Mouse (Mus musculus) olfactory bulb, adult 2 months (tissue): ENCODE results near the gene Mapk10. TPM values are rescaled to one million over a fixed set of nuclear protein-coding genes. Genes with fewer than 3 reads are reported as not detected.

ENCODE experiments used
- H3K27ac ChIP-seq: fragments of 200-500 bp; 2 replicates; pipeline ENCODE4 v1.5.1; 2012; ENCODE audit warnings: low read depth, low read length; ENCODE audit not compliant: insufficient read depth
- H3K4me1 ChIP-seq: fragments of 200-500 bp; 2 replicates; pipeline ENCODE4 v1.6.1; 2012; ENCODE audit warnings: low read length; ENCODE audit not compliant: control insufficient read depth, insufficient read depth
- H3K4me3 ChIP-seq: fragments of 200-500 bp; 2 replicates; pipeline ENCODE4 v1.5.1; 2012; ENCODE audit warnings: mild to moderate bottlenecking, low read depth, low read length, moderate library complexity; ENCODE audit not compliant: insufficient read depth
- CTCF ChIP-seq: fragments of 200-500 bp; IDR thresholded peaks from 2 replicates; pipeline ENCODE4 v1.5.1; 2012; ENCODE audit warnings: low read depth, mild to moderate bottlenecking, low read length, moderate library complexity; ENCODE audit not compliant: insufficient read depth
- POLR2A ChIP-seq: fragments of 200-500 bp; IDR thresholded peaks from 2 replicates; pipeline ENCODE4 v1.6.1; 2012; ENCODE audit warnings: mild to moderate bottlenecking, low read depth, low read length, moderate library complexity; ENCODE audit not compliant: insufficient read depth
- WGBS: fragments of 180-500 bp; shearing (Covaris S2); methylation state at CpG from one replicate; pipeline ENCODE4 v1.1.7; 2018; 5-methylcytosine and 5-hydroxymethylcytosine counted together
- polyA plus RNA-seq: library from polyadenylated mRNA; stranded (reverse); fragments of >200 nt; gene quantifications from 2 replicates; pipeline ENCODE4 v1.2.4, GENCODE M21; 2012; ENCODE audit warnings: low replicate concordance; ENCODE audit not compliant: missing spikeins, insufficient read depth, insufficient read length

Gene Mapk10
- polyA plus RNA-seq, 1 experiment: not detected

- Histone ChIP-seq H3K4me1 (no peaks in the 10 kb centered on the region), H3K27ac (no peak overlapping the region), H3K4me3 (no peak overlapping the region)
- WGBS: 97% methylated on average over 2 of the region's 2 CpGs
- TF ChIP-seq CTCF (no peak), POLR2A (no peak)
These were observed 290.9 kb downstream of the Mapk10 start for GRCm38 (mm10) chr5:102920199-102920598.

GRCm38 (mm10) chr5:102905441-102906211 is 305.5 kb downstream of the Mapk10 start:
- TF ChIP-seq CTCF (no peak), POLR2A (no peak)
- Histone ChIP-seq H3K4me1 (no peaks in the 10 kb centered on the region), H3K4me3 (no peak overlapping the region), H3K27ac (no peak overlapping the region)
- WGBS: 71% methylated on average over 13 of the region's 13 CpGs

GRCm38 (mm10) chr5:102904066-102904465 is 307.1 kb downstream of the Mapk10 start:
- Histone ChIP-seq H3K4me1 (no peaks in the 10 kb centered on the region), H3K4me3 (no peak overlapping the region), H3K27ac (no peak overlapping the region)
- no peak for TF ChIP-seq POLR2A
- no peak for TF ChIP-seq CTCF
- 83% methylated on average over 12 of the region's 12 CpGs for WGBS

- WGBS: 86% methylated on average over 9 of the region's 9 CpGs
- H3K27ac ChIP-seq: no peak overlapping the region
- TF ChIP-seq CTCF (no peak), POLR2A (no peak)
- no peaks in the 10 kb centered on the region for H3K4me1 ChIP-seq
- H3K4me3 ChIP-seq: no peak overlapping the region
These were observed 307.6 kb downstream of the Mapk10 start for GRCm38 (mm10) chr5:102903487-102903886.

GRCm38 (mm10) chr5:102901176-102901575 is 310.0 kb downstream of the Mapk10 start:
- Histone ChIP-seq H3K4me3 (no peak overlapping the region), H3K27ac (no peak overlapping the region), H3K4me1 (no peaks in the 10 kb centered on the region)
- WGBS: 69% methylated on average over 5 of the region's 5 CpGs
- TF ChIP-seq CTCF (no peak), POLR2A (no peak)

- WGBS: 85% methylated on average over 6 of the region's 6 CpGs
- H3K27ac ChIP-seq: no peak overlapping the region
- H3K4me1 ChIP-seq: no peaks in the 10 kb centered on the region
- TF ChIP-seq POLR2A (no peak), CTCF (no peak)
- no peak overlapping the region for H3K4me3 ChIP-seq
These were observed 311.4 kb downstream of the Mapk10 start for GRCm38 (mm10) chr5:102899680-102900215.

GRCm38 (mm10) chr5:102898301-102898700 is 312.8 kb downstream of the Mapk10 start:
- H3K4me1 ChIP-seq: 0 out of 2 replicates have a peak, but pooled peaks cover 2% of the 10 kb centered on the region
- TF ChIP-seq POLR2A (no peak), CTCF (no peak)
- no peak overlapping the region for H3K27ac ChIP-seq
- no peak overlapping the region for H3K4me3 ChIP-seq
- 94% methylated on average over 4 of the region's 4 CpGs for WGBS

GRCm38 (mm10) chr5:102892226-102892625 is 318.9 kb downstream of the Mapk10 start:
- Histone ChIP-seq H3K4me1 (0 out of 2 replicates have a peak, but pooled peaks cover 2% of the 10 kb centered on the region), H3K27ac (no peak overlapping the region), H3K4me3 (no peak overlapping the region)
- WGBS: 96% methylated on average over 11 of the region's 11 CpGs
- TF ChIP-seq CTCF: no peak
- no peak for TF ChIP-seq POLR2A

GRCm38 (mm10) chr5:102889163-102889488 is 322.0 kb downstream of the Mapk10 start:
- Histone ChIP-seq H3K4me3 (no peak overlapping the region), H3K27ac (no peak overlapping the region), H3K4me1 (no peaks in the 10 kb centered on the region)
- 93% methylated on average over 2 of the region's 2 CpGs for WGBS
- no peak for TF ChIP-seq POLR2A
- no peak for TF ChIP-seq CTCF
